Mouse (Mus musculus) midbrain, embryonic 16.5 days (tissue): Measurements from ENCODE around the gene Ncoa4. TPM values are rescaled to one million over a fixed set of nuclear protein-coding genes. Genes with fewer than 3 reads are reported as not detected.
"Not testable (repeated sequence)": the region's sequence is repeated elsewhere in the genome, so short reads cannot be mapped to it uniquely, and the experiment has no call there.

ENCODE experiments used
- ATAC-seq: fragments of 200-750 bp; cut with Nextera tagmentation; 2 replicates; pipeline ENCODE4 v1.8.0; 2017; ENCODE audit warnings: moderate TSS enrichment
- H3K27ac ChIP-seq: fragments of 300-500 bp; sonication (generic); 2 replicates; pipeline ENCODE4 v1.5.1; 2014; ENCODE audit warnings: mild to moderate bottlenecking, low read length, mixed read lengths
- H3K27me3 ChIP-seq: fragments of 300-500 bp; sonication (generic); 2 replicates; pipeline ENCODE4 v1.6.1; 2014; ENCODE audit warnings: low read depth, low read length, mixed read lengths; ENCODE audit not compliant: control insufficient read depth, insufficient read depth
- H3K36me3 ChIP-seq: fragments of 300-500 bp; sonication (generic); 2 replicates; pipeline ENCODE4 v1.6.1; 2014; ENCODE audit warnings: mild to moderate bottlenecking, low read length, moderate library complexity, mixed read lengths; ENCODE audit not compliant: control insufficient read depth, insufficient read depth
- H3K4me1 ChIP-seq: fragments of 300-500 bp; sonication (generic); 2 replicates; pipeline ENCODE4 v1.6.1; 2014; ENCODE audit warnings: mild to moderate bottlenecking, low read length, mixed read lengths; ENCODE audit not compliant: control insufficient read depth, insufficient read depth
- H3K4me2 ChIP-seq: fragments of 300-500 bp; sonication (generic); 2 replicates; pipeline ENCODE4 v1.6.1; 2014; ENCODE audit warnings: mild to moderate bottlenecking, low read length, mixed read lengths
- H3K4me3 ChIP-seq: fragments of 300-500 bp; sonication (generic); 2 replicates; pipeline ENCODE4 v1.5.1; 2014; ENCODE audit warnings: low read depth, mild to moderate bottlenecking, low read length, moderate library complexity, mixed read lengths
- H3K9ac ChIP-seq: fragments of 300-500 bp; sonication (generic); 2 replicates; pipeline ENCODE4 v1.6.1; 2014; ENCODE audit warnings: low read depth, low read length, mixed read lengths
- H3K9me3 ChIP-seq: fragments of 300-500 bp; sonication (generic); replicated peaks from 2 replicates; pipeline ENCODE4 v1.6.1; 2014; ENCODE audit warnings: mild to moderate bottlenecking, low read length, mixed read lengths; ENCODE audit not compliant: control insufficient read depth, poor library complexity, severe bottlenecking
- WGBS: fragments of 180-500 bp; shearing (Covaris S2); extraction: QIAGEN DNeasy Blood & Tissue Kit; methylation state at CpG from one replicate; pipeline ENCODE4 v1.1.7; 2014; 5-methylcytosine and 5-hydroxymethylcytosine counted together
- polyA plus RNA-seq: library from polyadenylated mRNA; unstranded; fragments of >200 nt; fragmentation: Nextera tagmentation; extraction: Ambion mirVana; gene quantifications from 2 replicates; pipeline ENCODE4 v1.2.1, GENCODE M21; 2015

The Ncoa4 gene
- polyA plus RNA-seq, 1 experiment from 2014 or later: 107 TPM

GRCm38 (mm10) chr14:32180861-32181260, 21.2 kb downstream of the Ncoa4 start:
- Histone ChIP-seq H3K9ac (no peak overlapping the region), H3K4me3 (no peak overlapping the region), H3K36me3 (peaks cover 28% of the 10 kb centered on the region), H3K4me1 (no peaks in the 10 kb centered on the region), H3K4me2 (no peak overlapping the region), H3K9me3 (no peaks in the 10 kb centered on the region), H3K27ac (no peak overlapping the region), H3K27me3 (no peaks in the 10 kb centered on the region)
- ATAC-seq: no peak
- 93% methylated on average over 6 of the region's 6 CpGs for WGBS

GRCm38 (mm10) chr14:32183846-32184245, 24.2 kb downstream of the Ncoa4 start:
- Histone ChIP-seq H3K9me3 (no peaks in the 10 kb centered on the region), H3K36me3 (peaks cover 35% of the 10 kb centered on the region), H3K4me2 (no peak overlapping the region), H3K4me1 (no peaks in the 10 kb centered on the region), H3K27ac (no peak overlapping the region), H3K9ac (no peak overlapping the region), H3K27me3 (no peaks in the 10 kb centered on the region), H3K4me3 (no peak overlapping the region)
- ATAC-seq: no peak
- 96% methylated on average over 4 of the region's 4 CpGs for WGBS

DNA sequence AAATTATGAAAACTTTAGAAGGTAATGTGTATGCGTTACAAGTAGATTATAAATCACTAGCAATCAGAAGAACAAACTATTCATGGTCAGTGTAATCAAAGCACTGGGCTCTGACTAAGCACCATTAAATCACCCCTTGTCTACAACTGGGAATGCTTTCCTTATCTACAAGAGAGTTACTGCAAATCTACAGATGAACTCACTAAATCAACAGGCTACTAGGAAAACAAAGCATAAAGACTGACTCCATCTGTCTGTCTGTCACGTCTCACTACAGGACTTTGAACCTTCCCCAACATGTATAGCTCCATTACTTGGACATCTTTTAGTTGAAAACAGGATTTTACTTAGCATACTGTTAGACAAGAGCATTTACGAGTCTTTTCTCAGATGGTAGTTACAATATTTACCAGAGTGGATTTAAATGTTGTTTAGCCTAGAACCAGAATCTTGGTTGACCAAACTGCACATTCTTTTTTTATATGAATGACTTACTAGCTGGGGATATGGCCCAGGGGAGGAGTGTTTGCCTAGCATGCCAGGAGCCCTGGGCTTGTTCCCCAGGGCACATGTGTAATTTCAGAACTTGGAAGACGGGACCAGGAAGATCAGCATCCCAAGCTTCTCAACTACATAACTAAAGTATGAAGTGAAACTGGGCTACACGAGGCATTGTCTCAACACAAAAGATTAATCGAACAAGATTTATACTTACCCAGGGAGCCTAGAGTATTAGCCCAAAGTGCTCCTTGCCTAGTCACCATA, 31.1 kb downstream of the Ncoa4 start:
- Histone ChIP-seq H3K9ac (no peak overlapping the region), H3K4me3 (no peak overlapping the region), H3K4me2 (no peak overlapping the region), H3K4me1 (no peaks in the 10 kb centered on the region), H3K27me3 (no peaks in the 10 kb centered on the region), H3K36me3 (peaks cover 17% of the 10 kb centered on the region), H3K9me3 (no peaks in the 10 kb centered on the region), H3K27ac (no peak overlapping the region)
- no peak for ATAC-seq
- 94% methylated on average over 6 of the region's 6 CpGs for WGBS

DNA sequence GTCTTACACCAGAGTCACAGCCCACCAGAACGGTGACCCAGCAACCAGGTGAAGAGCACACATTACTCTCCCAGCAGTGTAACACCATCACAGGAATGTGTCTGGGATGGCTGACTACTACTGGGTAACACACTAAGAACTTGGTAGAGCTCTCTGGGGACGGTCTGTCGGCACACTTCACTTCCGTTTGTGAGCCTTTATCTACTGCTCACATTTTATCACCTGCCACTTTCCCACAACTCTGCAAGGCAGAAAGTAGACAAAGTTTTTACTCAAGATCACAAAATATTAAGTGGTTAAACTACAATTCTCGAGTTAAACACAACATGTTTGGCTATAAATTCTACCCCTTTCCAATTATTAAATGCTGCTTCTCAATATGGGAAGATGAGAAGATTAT, 32.3 kb downstream of the Ncoa4 start:
- no peak overlapping the region for H3K4me2 ChIP-seq
- no peaks in the 10 kb centered on the region for H3K27me3 ChIP-seq
- whole genome bisulfite sequencing: 95% methylated on average over 5 of the region's 5 CpGs
- H3K36me3 ChIP-seq: peaks cover 14% of the 10 kb centered on the region
- H3K27ac ChIP-seq: no peak overlapping the region
- H3K9ac ChIP-seq: no peak overlapping the region
- ATAC-seq: no peak
- no peaks in the 10 kb centered on the region for H3K4me1 ChIP-seq
- H3K4me3 ChIP-seq: no peak overlapping the region
- no peaks in the 10 kb centered on the region for H3K9me3 ChIP-seq

- no peak overlapping the region for H3K27ac ChIP-seq
- WGBS: 37% methylated on average over 3 of the region's 3 CpGs
- no peaks in the 10 kb centered on the region for H3K4me1 ChIP-seq
- no peaks in the 10 kb centered on the region for H3K9me3 ChIP-seq
- H3K4me3 ChIP-seq: no peak overlapping the region
- H3K27me3 ChIP-seq: no peaks in the 10 kb centered on the region
- H3K9ac ChIP-seq: no peak overlapping the region
- H3K4me2 ChIP-seq: no peak overlapping the region
- no peak for ATAC-seq
- peaks cover 17% of the 10 kb centered on the region for H3K36me3 ChIP-seq
Observed at GRCm38 (mm10) chr14:32192437-32192836, 32.8 kb downstream of the Ncoa4 start.

DNA sequence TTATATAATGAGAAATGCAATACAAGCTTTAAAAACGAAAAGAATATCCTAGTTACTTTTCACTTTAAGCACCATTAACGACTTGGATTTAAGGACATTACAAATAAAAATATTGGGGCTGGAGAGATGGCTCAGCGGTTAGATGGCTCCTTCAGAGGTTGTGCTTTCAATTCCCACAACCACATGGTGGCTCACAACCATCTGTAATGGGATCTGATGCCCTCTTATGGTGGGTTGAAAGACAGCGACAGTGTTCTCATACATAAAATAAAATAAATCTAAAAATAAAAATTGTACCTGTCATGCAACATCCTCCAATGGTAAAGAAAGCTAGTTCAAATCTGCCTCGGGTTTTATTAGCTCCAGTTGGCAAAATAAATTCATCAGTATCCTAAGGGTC, 33.9 kb downstream of the Ncoa4 start:
- not testable (repeated sequence) for H3K4me2 ChIP-seq

DNA sequence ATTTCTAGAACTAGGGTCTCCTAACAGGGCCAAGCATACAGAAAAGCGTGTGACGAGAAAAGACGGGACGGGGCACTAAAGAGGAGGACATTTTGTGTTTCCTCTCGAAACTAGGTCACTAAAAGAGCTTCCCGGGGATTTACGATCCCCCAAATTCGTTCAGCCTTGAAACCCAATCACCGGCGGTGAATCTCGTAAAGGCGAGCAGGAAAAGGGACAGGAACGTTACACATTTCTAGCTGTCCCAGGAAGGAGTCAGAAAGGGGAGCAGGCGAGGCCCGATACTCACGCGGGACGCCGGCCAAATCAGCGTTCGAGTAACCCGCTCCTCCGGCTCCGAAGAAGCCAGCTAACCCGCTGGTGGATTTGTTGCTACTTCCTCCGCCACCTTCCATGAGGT, 41.7 kb downstream of the Ncoa4 start:
- Histone ChIP-seq H3K4me1 (peaks cover 26% of the 10 kb centered on the region), H3K27ac (no peak overlapping the region), H3K4me3 (peak overlapping the region; percentile 81), H3K27me3 (no peaks in the 10 kb centered on the region), H3K4me2 (peak overlapping the region; percentile 84), H3K9me3 (no peaks in the 10 kb centered on the region), H3K36me3 (peaks cover 15% of the 10 kb centered on the region), H3K9ac (peak overlapping the region; percentile 71)
- ATAC-seq: no peak; the same call in 1 of the 2 replicates
- under 1% methylated on average over 26 of the region's 26 CpGs for WGBS

More for the DNA sequence above, 33.9 kb downstream of the Ncoa4 start:
- peaks cover 23% of the 10 kb centered on the region for H3K36me3 ChIP-seq
- not testable (repeated sequence) for H3K27ac ChIP-seq, ATAC-seq, H3K9me3 ChIP-seq, H3K9ac ChIP-seq, H3K27me3 ChIP-seq, H3K4me1 ChIP-seq, H3K4me3 ChIP-seq
- 85% methylated on average over 5 of the region's 5 CpGs for WGBS

DNA sequence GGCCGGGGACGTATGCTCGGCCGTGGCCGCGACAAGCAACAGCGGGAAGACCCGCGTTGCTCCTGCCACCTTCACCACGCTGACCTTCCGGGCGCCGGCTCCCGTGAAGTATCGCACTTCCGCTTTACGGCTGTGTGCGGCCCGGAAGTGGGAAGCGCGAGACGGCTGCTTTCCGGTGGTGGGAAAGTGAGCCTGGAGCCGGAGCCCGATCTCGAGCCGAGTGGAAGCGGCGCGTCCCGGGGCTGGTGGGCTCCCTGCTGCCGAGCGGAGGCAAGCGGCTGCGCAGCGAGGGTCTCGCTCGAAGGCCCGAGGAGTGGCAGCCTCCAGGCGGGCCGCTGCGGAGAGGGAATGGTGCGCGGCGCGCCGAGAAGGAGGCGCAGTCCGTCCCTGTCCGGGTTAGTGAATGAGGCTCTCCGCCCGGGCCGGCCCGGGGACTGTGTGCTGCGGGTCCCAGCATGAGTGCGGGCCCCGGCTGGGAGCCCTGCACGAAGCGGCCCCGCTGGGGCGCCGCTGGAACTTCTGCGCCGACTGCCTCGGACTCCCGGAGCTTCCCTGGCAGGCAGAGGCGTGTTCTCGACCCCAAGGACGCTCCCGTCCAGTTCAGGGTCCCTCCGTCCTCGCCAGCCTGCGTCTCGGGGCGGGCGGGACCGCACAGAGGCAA, 42.3 kb downstream of the Ncoa4 start, which contains the start of the genes Timm23 and Parg:
Gene Timm23 (minus strand): TSS at position 108 of the 661 bp plus-strand sequence.
Gene Parg (plus strand): TSS at position 159 of the 661 bp plus-strand sequence.
- peak within 1 kb of the TSS; percentile 81 for H3K4me3 ChIP-seq
- no peaks in the 10 kb centered on the region for H3K27me3 ChIP-seq
- H3K36me3 ChIP-seq: peaks cover 13% of the 10 kb centered on the region
- H3K4me1 ChIP-seq: peaks cover 26% of the 10 kb centered on the region
- peak within 1 kb of the TSS; percentile 79 for H3K9ac ChIP-seq
- WGBS: under 1% methylated on average over 63 of the region's 77 CpGs
- H3K9me3 ChIP-seq: no peaks in the 10 kb centered on the region
- peak within 1 kb of the TSS; percentile 75 for H3K27ac ChIP-seq
- peak within 1 kb of the TSS; percentile 97 for H3K4me2 ChIP-seq
- ATAC-seq: peak; percentile 96

DNA sequence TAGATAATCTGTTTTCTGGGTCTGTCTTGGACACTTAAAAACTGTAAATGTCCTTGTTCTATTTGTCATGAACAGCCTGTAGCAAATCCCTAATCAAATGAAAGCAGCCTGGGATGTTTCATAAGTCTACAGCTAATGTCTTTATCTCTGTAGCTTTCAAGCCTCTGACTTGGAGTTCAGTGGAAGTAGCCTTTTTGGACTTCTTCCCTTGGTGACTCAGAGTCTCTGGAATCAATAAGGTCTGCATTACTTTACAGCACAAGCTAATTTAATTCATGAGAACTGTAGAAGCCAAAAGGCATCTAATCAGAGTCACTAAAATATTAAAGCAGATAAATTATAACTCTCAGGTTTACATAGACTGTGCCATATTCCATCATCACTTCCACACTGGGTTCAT, 66.9 kb downstream of the Ncoa4 start:
- Histone ChIP-seq H3K4me3 (no peak overlapping the region), H3K9ac (no peak overlapping the region), H3K36me3 (no peaks in the 10 kb centered on the region), H3K9me3 (no peaks in the 10 kb centered on the region), H3K4me1 (no peaks in the 10 kb centered on the region), H3K27ac (no peak overlapping the region), H3K27me3 (no peaks in the 10 kb centered on the region), H3K4me2 (no peak overlapping the region)
- ATAC-seq: no peak
